Mouse (Mus musculus) CH12.LX (cell line): ENCODE results near the gene Galnt4. TPM values are rescaled to one million over a fixed set of nuclear protein-coding genes. Genes with fewer than 3 reads are reported as not detected.

Experiments used
- DNase-seq: peaks from one replicate; pipeline ENCODE4 v3.0.0-alpha.2; 2013; ENCODE audit errors: extremely low read depth
- H3K27ac ChIP-seq: 2 replicates; pipeline ENCODE4 v1.5.1; 2012; ENCODE audit warnings: low read depth, mild to moderate bottlenecking, control low read depth, moderate library complexity; ENCODE audit not compliant: insufficient read depth
- H3K27me3 ChIP-seq: replicated peaks from 2 replicates; pipeline ENCODE3; 2012; ENCODE audit warnings: inconsistent platforms
- H3K36me3 ChIP-seq, 2 experiments: replicated peaks in 1 of 2; 2 replicates each; pipeline versions ENCODE3 to v1.6.1; 2012; ENCODE audit warnings: inconsistent platforms in 1 of 2, low read length in 1 of 2, mild to moderate bottlenecking in 1 of 2, mixed read lengths in 1 of 2, moderate library complexity in 1 of 2; ENCODE audit not compliant: control insufficient read depth in 1 of 2, insufficient read depth in 1 of 2
- H3K4me1 ChIP-seq, 2 experiments: 2 replicates each; pipeline ENCODE4 v1.6.1; 2012; ENCODE audit warnings: inconsistent platforms in 1 of 2, moderate library complexity in 1 of 2; ENCODE audit not compliant: insufficient read depth in 2 of 2, control insufficient read depth in 1 of 2
- H3K4me2 ChIP-seq: 2 replicates; pipeline ENCODE4 v1.6.1; 2012; ENCODE audit warnings: low read depth, mild to moderate bottlenecking, control low read depth; ENCODE audit not compliant: poor library complexity, insufficient read depth, severe bottlenecking
- H3K4me3 ChIP-seq, 3 experiments: fragments of 150-350 bp in 1 of 3; sonication (generic) in 1 of 3; replicated peaks in 1 of 3; 2 replicates each; pipeline versions ENCODE3 to v1.5.1; 2011 to 2012; ENCODE audit warnings: low read depth in 2 of 3, low read length in 2 of 3, mild to moderate bottlenecking in 2 of 3, moderate library complexity in 2 of 3, control low read depth in 1 of 3, improper control_type of control experiment in 1 of 3, inconsistent platforms in 1 of 3, mixed read lengths in 1 of 3; ENCODE audit not compliant: poor library complexity in 1 of 3
- H3K79me2 ChIP-seq: replicated peaks from 2 replicates; pipeline ENCODE4 v1.6.1; 2012; ENCODE audit warnings: mild to moderate bottlenecking, moderate library complexity; ENCODE audit not compliant: control insufficient read depth, poor library complexity, insufficient read depth, severe bottlenecking; ENCODE audit errors: extremely low read depth
- H3K9ac ChIP-seq: 2 replicates; pipeline ENCODE4 v1.6.1; 2012; ENCODE audit warnings: low read depth, mild to moderate bottlenecking, control low read depth, moderate library complexity; ENCODE audit not compliant: insufficient read depth
- H3K9me3 ChIP-seq: replicated peaks from 2 replicates; pipeline ENCODE3; 2012; ENCODE audit warnings: low read length, inconsistent platforms, mixed read lengths
- BHLHE40 ChIP-seq: IDR thresholded peaks from 2 replicates; pipeline ENCODE4 v1.6.1; 2011; ENCODE audit warnings: mild to moderate bottlenecking, low read depth, low read length, improper control_type of control experiment
- CHD2 ChIP-seq: IDR thresholded peaks from 2 replicates; pipeline ENCODE4 v1.6.1; 2011; ENCODE audit warnings: low read length, improper control_type of control experiment
- CTCF ChIP-seq, 2 experiments: IDR thresholded peaks in 1 of 2; conservative IDR thresholded peaks in 1 of 2; 2 replicates each; pipeline ENCODE4 v1.5.1; 2011 to 2012; ENCODE audit warnings: low read depth in 2 of 2, low read length in 2 of 2, improper control_type of control experiment in 1 of 2, inconsistent platforms in 1 of 2, mild to moderate bottlenecking in 1 of 2, moderate library complexity in 1 of 2
- E2F4 ChIP-seq: IDR thresholded peaks from 2 replicates; pipeline ENCODE4 v1.6.1; 2011; ENCODE audit warnings: low read depth, low read length, improper control_type of control experiment; ENCODE audit not compliant: insufficient replicate concordance
- ELF1 ChIP-seq: IDR thresholded peaks from 2 replicates; pipeline ENCODE4 v1.6.1; 2014; ENCODE audit warnings: low read depth, mild to moderate bottlenecking, inconsistent platforms, low read length, improper control_type of control experiment
- EP300 ChIP-seq: IDR thresholded peaks from 2 replicates; pipeline ENCODE4 v1.6.1; 2011; ENCODE audit warnings: low read length, improper control_type of control experiment
- HCFC1 ChIP-seq: IDR thresholded peaks from 2 replicates; pipeline ENCODE4 v1.6.1; 2012; ENCODE audit warnings: low read depth, mild to moderate bottlenecking, inconsistent platforms, low read length, improper control_type of control experiment
- JUN ChIP-seq: IDR thresholded peaks from 2 replicates; pipeline ENCODE4 v1.6.1; 2011; ENCODE audit warnings: low read depth, mild to moderate bottlenecking, low read length, improper control_type of control experiment, moderate library complexity; ENCODE audit not compliant: insufficient read depth
- MAFK ChIP-seq: IDR thresholded peaks from 2 replicates; pipeline ENCODE4 v1.6.1; 2011; ENCODE audit warnings: low read length, improper control_type of control experiment; ENCODE audit not compliant: insufficient replicate concordance
- MAX ChIP-seq: IDR thresholded peaks from 2 replicates; pipeline ENCODE4 v1.6.1; 2011; ENCODE audit warnings: low read length, improper control_type of control experiment
- MEF2A ChIP-seq: IDR thresholded peaks from 2 replicates; pipeline ENCODE4 v1.6.1; 2014; ENCODE audit warnings: low read depth, mild to moderate bottlenecking, inconsistent platforms, low read length, improper control_type of control experiment, borderline replicate concordance
- MXI1 ChIP-seq: IDR thresholded peaks from 2 replicates; pipeline ENCODE4 v1.6.1; 2011; ENCODE audit warnings: mild to moderate bottlenecking, low read depth, low read length, improper control_type of control experiment
- MYC ChIP-seq: IDR thresholded peaks from 2 replicates; pipeline ENCODE4 v1.6.1; 2011; ENCODE audit warnings: low read depth, mild to moderate bottlenecking, improper control_type of control experiment, low read length
- POLR2AphosphoS2 ChIP-seq: IDR thresholded peaks from 2 replicates; pipeline ENCODE4 v1.6.1; 2011; ENCODE audit warnings: low read depth, low read length, improper control_type of control experiment
- RAD21 ChIP-seq: IDR thresholded peaks from 2 replicates; pipeline ENCODE4 v1.6.1; 2011; ENCODE audit warnings: low read depth, mild to moderate bottlenecking, low read length, improper control_type of control experiment, moderate library complexity
- SIN3A ChIP-seq: IDR thresholded peaks from 2 replicates; pipeline ENCODE4 v1.6.1; 2012; ENCODE audit warnings: low read length, improper control_type of control experiment, inconsistent platforms
- SMC3 ChIP-seq: IDR thresholded peaks from 2 replicates; pipeline ENCODE4 v1.6.1; 2011; ENCODE audit warnings: low read depth, low read length, improper control_type of control experiment
- UBTF ChIP-seq: IDR thresholded peaks from 2 replicates; pipeline ENCODE4 v1.6.1; 2012; ENCODE audit warnings: low read depth, mild to moderate bottlenecking, inconsistent platforms, low read length, improper control_type of control experiment, moderate library complexity
- USF2 ChIP-seq: conservative IDR thresholded peaks from 2 replicates; pipeline ENCODE4 v1.6.1; 2011; ENCODE audit warnings: low read depth, low read length, improper control_type of control experiment
- ZC3H11A ChIP-seq: IDR thresholded peaks from 2 replicates; pipeline ENCODE4 v1.6.1; 2012; ENCODE audit warnings: low read depth, mild to moderate bottlenecking, inconsistent platforms, low read length, improper control_type of control experiment
- ZNF384 ChIP-seq: IDR thresholded peaks from 2 replicates; pipeline ENCODE4 v1.6.1; 2012; ENCODE audit warnings: low read depth, low read length, improper control_type of control experiment, inconsistent platforms
- dilution Hi-C: fragments of 300-500 bp; cut with MboI; formaldehyde crosslinking; loops from 2 replicates; pipeline ENCODE4 v1.14.3; 2020; ENCODE audit warnings: low sequenced_read_pairs; ENCODE audit not compliant: extremely low pct_unique_long_range_greater_than_20kb, extremely low pct_ligation_motif_present
- in situ Hi-C: fragments of 300-500 bp; cut with MboI; formaldehyde crosslinking; loops from 3 replicates; pipeline ENCODE4 v1.14.3; 2019; ENCODE audit warnings: low sequenced_read_pairs, low pct_ligation_motif_present, low pct_unique_long_range_greater_than_20kb, mixed read lengths
- polyA plus RNA-seq: library from polyadenylated mRNA; unstranded; fragments of >175 nt; gene quantifications from 2 replicates; pipeline ENCODE4 v1.2.1, GENCODE M21; 2012; ENCODE audit warnings: low read depth; ENCODE audit not compliant: insufficient read length
- total RNA-seq, 2 experiments: library from RNA; depleted of rRNA; stranded (reverse); fragments of 300-350 nt in 1 of 2; fragments of >200 nt in 1 of 2; gene quantifications; 2 replicates each; pipeline ENCODE4 v1.2.3; 2012 to 2014

The Galnt4 gene
- total and polyA plus RNA-seq, 3 experiments, result 4.4 to 4.7 (median 4.6) TPM

DNA sequence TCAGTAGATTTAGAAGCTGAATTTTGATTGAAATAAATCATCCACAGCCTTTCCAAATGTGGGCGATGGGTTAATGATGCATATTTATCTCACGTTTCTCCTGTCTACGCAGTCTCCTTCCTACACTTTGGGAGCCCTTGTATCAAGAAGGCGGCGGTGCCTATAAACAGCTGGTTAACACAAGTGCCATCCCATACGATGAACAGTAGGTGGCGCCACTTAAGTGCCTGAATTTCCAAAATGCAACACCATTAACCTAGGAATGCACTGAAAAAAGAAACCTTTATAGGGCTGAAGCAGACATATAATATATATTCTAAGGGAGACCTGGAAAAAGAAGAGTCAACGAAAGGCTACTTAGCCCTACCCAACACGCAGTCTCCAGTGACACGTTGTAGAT is 10.6 kb upstream of the Galnt4 start:
- no peak for DNase-seq
- TF ChIP-seq SMC3 (peak; percentile 40; the same call in 1 of the 2 replicates), EP300 (no peak), CTCF (conservative IDR thresholded peaks at IDR 0.05 in 1 of 2, IDR thresholded peaks at IDR 0.05 in 1 of 2; ENCODE audit: low read depth in 2 of 2, low read length in 2 of 2) (peak; percentile 56 to 62), RAD21 (peak; percentile 20)

DNA sequence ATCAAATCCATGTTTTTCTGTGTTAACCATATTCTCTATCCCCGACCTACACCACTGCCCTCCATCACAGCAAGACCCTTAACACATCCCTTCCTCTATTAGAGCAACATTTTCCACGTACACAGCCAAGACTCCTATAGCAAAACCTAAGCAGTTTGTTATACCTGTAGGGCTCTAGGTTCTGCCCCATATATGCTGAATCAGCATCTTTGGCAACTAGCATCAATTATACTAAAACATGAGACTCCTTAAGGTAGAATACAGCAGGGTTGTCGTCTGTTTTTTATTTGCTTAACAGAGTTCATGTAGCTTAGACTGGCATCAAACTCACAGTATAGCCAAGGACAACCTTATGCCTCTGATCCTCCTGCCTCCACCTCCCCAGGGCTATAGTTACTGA is 2.4 kb upstream of the Galnt4 start:
- Histone ChIP-seq H3K79me2 (no peaks in the 10 kb centered on the region), H3K9me3 (peaks cover 21% of the 10 kb centered on the region), H3K9ac (no peak overlapping the region; the same call in 1 of the 2 replicates), H3K27ac (no peak overlapping the region), H3K4me1 (peaks cover 8 to 20% of the 10 kb centered on the region in 2 experiments), H3K4me3 (peak overlapping the region in 2 of 3 experiments; percentile 82 to 92), H3K36me3 (peaks cover 7 to 30% of the 10 kb centered on the region in 2 experiments), H3K27me3 (no peaks in the 10 kb centered on the region), H3K4me2 (peak overlapping the region; percentile 94; the same call in 1 of the 2 replicates)
- DNase-seq, result no peak
- in situ Hi-C loops, result no loop called here
- dilution Hi-C loops, result no loop called here
- no peak for TF ChIP-seq UBTF
- TF ChIP-seq JUN, result no peak
- peak; percentile 99 for TF ChIP-seq MAFK

More for the DNA sequence above, 10.6 kb upstream of the Galnt4 start:
- H3K9ac ChIP-seq, result no peak overlapping the region
- no peak overlapping the region for H3K27ac ChIP-seq
- H3K27me3 ChIP-seq, result no peaks in the 10 kb centered on the region
- dilution Hi-C loops (no loop called here), in situ Hi-C loops (loop anchor here (25.0 kb wide), 3 partner anchors 185 to 610 kb away; partner anchors contain the start of gene Atp2b1)
- no peaks in the 10 kb centered on the region for H3K79me2 ChIP-seq
- no peak overlapping the region for H3K4me3 ChIP-seq
- H3K9me3 ChIP-seq, result peaks cover 5% of the 10 kb centered on the region
- H3K36me3 ChIP-seq, result peaks cover 0 to 6% of the 10 kb centered on the region in 2 experiments
- peaks cover 6 to 14% of the 10 kb centered on the region in 2 experiments; a peak in 3 of 4 replicates for H3K4me1 ChIP-seq
- no peak overlapping the region for H3K4me2 ChIP-seq

DNA sequence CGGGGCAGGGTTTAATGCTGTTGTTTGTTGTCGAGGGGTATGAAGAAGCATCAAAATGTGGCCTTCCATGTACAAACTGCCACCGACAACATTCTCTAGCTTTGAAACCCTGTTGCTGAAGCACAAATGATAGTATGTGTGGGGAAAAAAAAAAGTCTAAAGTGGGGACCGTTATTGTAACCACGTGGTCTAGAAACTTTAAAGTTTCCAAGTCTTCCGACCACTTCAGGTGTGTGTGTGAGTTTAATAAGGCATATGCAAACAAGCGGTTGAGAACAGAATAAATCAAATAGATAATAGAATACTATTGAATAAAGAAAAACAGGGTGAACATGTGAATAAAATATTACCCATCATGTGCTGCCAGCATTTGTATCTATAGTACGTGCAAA is 1.7 kb upstream of the Galnt4 start:
- TF ChIP-seq ZNF384 (0 out of 2 replicates have a peak, but pooled peaks have one; percentile 32), MXI1 (peak; percentile 57; the same call in 1 of the 2 replicates), BHLHE40 (0 out of 2 replicates have a peak, but pooled peaks have one; percentile 30), MAX (peak; percentile 92), MEF2A (no peak), USF2 (no peak; the same call in 1 of the 2 replicates), POLR2AphosphoS2 (no peak), HCFC1 (no peak), CHD2 (no peak), EP300 (no peak), ELF1 (no peak), SMC3 (no peak), MYC (peak; percentile 90), E2F4 (no peak), SIN3A (0 out of 2 replicates have a peak, but pooled peaks have one; percentile 18), ZC3H11A (no peak)
- TF ChIP-seq, all 38 proteins: peak for 6
- Histone ChIP-seq H3K4me3 (peak overlapping the region; percentile 80 to 92 (median 82)), H3K27ac (peak overlapping the region; percentile 90), H3K36me3 (peaks cover 7 to 36% of the 10 kb centered on the region in 2 experiments), H3K9ac (peak overlapping the region; percentile 89), H3K4me1 (peaks cover 12 to 26% of the 10 kb centered on the region in 2 experiments), H3K4me2 (peak overlapping the region; percentile 94), H3K79me2 (no peaks in the 10 kb centered on the region), H3K27me3 (no peaks in the 10 kb centered on the region), H3K9me3 (peaks cover 21% of the 10 kb centered on the region)
- in situ Hi-C loops, result no loop called here
- DNase-seq, result no peak
- dilution Hi-C loops, result no loop called here
